Mouse (Mus musculus) ES-E14 (cell line): ENCODE measurements around the gene Macrod1. TPM values are rescaled to one million over a fixed set of nuclear protein-coding genes. Genes with fewer than 3 reads are reported as not detected.
A peak's percentile ranks its signal among the peaks of the same experiment; 100 is the strongest.

ENCODE experiments used
- DNase-seq: peaks from one replicate; pipeline ENCODE4 v3.0.0-alpha.2; 2013; ENCODE audit warnings: low read depth, low spot score
- H3K27ac ChIP-seq: 2 replicates; pipeline ENCODE4 v1.5.1; 2012; ENCODE audit warnings: low read depth, mild to moderate bottlenecking, low read length, moderate library complexity, mixed read lengths; ENCODE audit not compliant: poor library complexity, insufficient read depth, severe bottlenecking
- H3K36me3 ChIP-seq: 2 replicates; pipeline ENCODE4 v1.6.1; 2012; ENCODE audit warnings: mild to moderate bottlenecking, low read length, moderate library complexity, mixed read lengths; ENCODE audit not compliant: control insufficient read depth, poor library complexity, insufficient read depth, severe bottlenecking
- H3K4me1 ChIP-seq, 2 experiments: fragments of 150-350 bp in 1 of 2; sonication (generic) in 1 of 2; 2 replicates each; pipeline ENCODE4 v1.6.1; 2012; ENCODE audit warnings: low read length in 2 of 2, mild to moderate bottlenecking in 1 of 2, mixed read lengths in 1 of 2; ENCODE audit not compliant: control insufficient read depth in 2 of 2, insufficient read depth in 2 of 2, poor library complexity in 1 of 2
- H3K4me3 ChIP-seq, 2 experiments: fragments of 150-350 bp in 1 of 2; sonication (generic) in 1 of 2; 2 replicates each; pipeline ENCODE4 v1.5.1; 2012; ENCODE audit warnings: low read length in 2 of 2, low read depth in 1 of 2, mild to moderate bottlenecking in 1 of 2, mixed read lengths in 1 of 2; ENCODE audit not compliant: insufficient read depth in 1 of 2, poor library complexity in 1 of 2, severe bottlenecking in 1 of 2
- H3K9ac ChIP-seq: 2 replicates; pipeline ENCODE4 v1.6.1; 2012; ENCODE audit warnings: low read depth, mild to moderate bottlenecking, low read length, mixed read lengths; ENCODE audit not compliant: poor library complexity, insufficient read depth, severe bottlenecking
- H3K9me3 ChIP-seq: fragments of 150-350 bp; sonication (generic); 2 replicates; pipeline ENCODE4 v1.6.1; 2012; ENCODE audit warnings: low read depth, mild to moderate bottlenecking, low read length; ENCODE audit not compliant: control insufficient read depth, insufficient read depth
- CHD2 ChIP-seq: IDR thresholded peaks from 2 replicates; pipeline ENCODE4 v1.6.1; 2014; ENCODE audit warnings: mild to moderate bottlenecking, low read depth, low read length, inconsistent platforms
- HCFC1 ChIP-seq: IDR thresholded peaks from 2 replicates; pipeline ENCODE4 v1.6.1; 2012; ENCODE audit warnings: low read length, inconsistent platforms, borderline replicate concordance; ENCODE audit not compliant: insufficient read depth
- MAFK ChIP-seq: IDR thresholded peaks from 2 replicates; pipeline ENCODE4 v1.6.1; 2014; ENCODE audit warnings: mild to moderate bottlenecking, low read depth, low read length, inconsistent platforms; ENCODE audit not compliant: insufficient read depth
- ZC3H11A ChIP-seq: IDR thresholded peaks from 2 replicates; pipeline ENCODE4 v1.6.1; 2012; ENCODE audit warnings: low read depth, mild to moderate bottlenecking, inconsistent platforms, low read length, borderline replicate concordance
- ZNF384 ChIP-seq: IDR thresholded peaks from 2 replicates; pipeline ENCODE4 v1.6.1; 2012; ENCODE audit warnings: low read depth, low read length, inconsistent platforms
- in situ Hi-C, 2 experiments: fragments of 600-800 bp; cut with MboI; formaldehyde crosslinking; loops; one replicate each; pipeline ENCODE4 v1.15.1; 2025; ENCODE audit warnings: low sequenced_read_pairs in 2 of 2, inconsistent platforms in 1 of 2; ENCODE audit not compliant: unreplicated experiment in 2 of 2
- total RNA-seq: library from RNA; depleted of rRNA; stranded (reverse); fragments of 300-350 nt; gene quantifications from 2 replicates; pipeline ENCODE4 v1.2.3, GENCODE M21; 2012

The Macrod1 gene
- total RNA-seq, 1 experiment: 1.4 TPM

DNA sequence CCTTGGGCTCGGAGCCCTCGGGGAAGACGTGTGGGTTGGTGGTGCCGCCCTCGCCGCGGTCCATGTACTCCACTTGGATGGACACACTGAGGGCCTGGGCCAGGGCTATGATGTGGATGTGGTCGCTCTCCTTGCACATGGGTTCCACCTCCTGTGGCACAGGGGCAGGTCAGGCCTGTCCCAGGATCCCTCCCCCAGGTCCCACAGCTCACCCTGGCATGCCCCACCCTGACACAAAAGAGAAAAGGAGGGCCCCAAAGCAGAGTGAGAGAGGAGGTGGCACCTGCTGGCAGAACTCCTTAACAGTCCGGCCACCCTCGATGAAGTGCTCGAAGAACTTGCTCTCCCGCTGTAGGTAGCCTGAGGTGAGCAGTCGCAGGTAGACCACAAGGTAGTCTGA, 142.5 kb downstream of the Macrod1 start:
- TF ChIP-seq ZNF384 (no peak), CHD2 (no peak), ZC3H11A (no peak), HCFC1 (no peak), MAFK (no peak)
- in situ Hi-C loops: loop anchor here (10.0 kb wide), 1 partner anchor 134 kb away; no protein-coding TSS in a partner anchor

DNA sequence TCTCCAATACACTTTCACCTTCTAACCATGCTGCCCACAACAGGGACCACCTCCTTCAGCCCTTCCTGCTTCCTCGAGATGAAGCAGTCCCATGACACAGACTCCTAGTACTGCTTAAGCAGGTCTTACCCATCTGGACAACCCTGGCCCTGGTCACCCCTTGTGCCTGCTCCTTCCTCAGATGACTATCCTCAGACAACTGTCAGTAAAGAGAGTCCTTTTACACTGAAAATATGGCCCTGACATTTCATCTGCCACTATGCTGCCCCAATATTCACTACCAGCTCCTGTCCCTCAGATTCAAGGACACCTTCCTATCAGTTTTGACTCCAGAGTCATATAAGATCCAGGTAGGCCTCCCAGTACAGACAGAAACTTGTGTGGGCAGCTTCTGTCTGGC, 143.8 kb downstream of the Macrod1 start:
- H3K4me1 ChIP-seq: peaks cover 0 to 21% of the 10 kb centered on the region in 2 experiments; a peak in 2 of 4 replicates
- H3K27ac ChIP-seq: no peak overlapping the region
- H3K4me3 ChIP-seq: no peak overlapping the region
- DNase-seq: no peak
- no peak overlapping the region for H3K9ac ChIP-seq
- TF ChIP-seq ZNF384 (no peak), MAFK (no peak), ZC3H11A (no peak), CHD2 (no peak), HCFC1 (no peak)
- in situ Hi-C loops: no loop called here
- peaks cover 55% of the 10 kb centered on the region for H3K36me3 ChIP-seq
- H3K9me3 ChIP-seq: no peaks in the 10 kb centered on the region

More for the DNA sequence above, 142.5 kb downstream of the Macrod1 start:
- Histone ChIP-seq H3K4me1 (peaks cover 0 to 16% of the 10 kb centered on the region in 2 experiments; a peak in 2 of 4 replicates), H3K36me3 (peaks cover 53% of the 10 kb centered on the region), H3K9ac (no peak overlapping the region), H3K4me3 (no peak overlapping the region), H3K9me3 (no peaks in the 10 kb centered on the region), H3K27ac (no peak overlapping the region)
- no peak for DNase-seq

DNA sequence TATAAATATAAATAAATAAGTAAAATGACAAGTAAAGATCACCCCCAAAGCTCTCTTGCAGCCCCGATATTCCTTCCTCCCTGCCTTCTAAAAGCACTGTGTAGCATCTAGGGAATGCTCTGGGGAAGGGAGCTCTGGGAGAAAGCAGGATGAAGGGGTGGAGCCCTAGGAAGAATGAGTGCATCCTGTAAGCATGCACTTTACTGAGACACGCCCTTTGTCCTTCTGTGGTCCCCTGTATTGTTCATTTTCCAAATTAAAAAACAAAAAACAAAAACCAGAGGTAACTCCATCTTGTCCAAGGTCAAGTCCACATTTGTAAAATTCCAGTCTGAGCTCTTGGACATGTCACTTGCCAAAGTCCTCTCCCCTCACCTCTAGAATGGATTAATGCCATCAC, 148.3 kb downstream of the Macrod1 start:
- no peak for DNase-seq
- peaks cover 35% of the 10 kb centered on the region for H3K36me3 ChIP-seq
- TF ChIP-seq ZNF384 (no peak), MAFK (no peak), ZC3H11A (no peak), HCFC1 (no peak)
- H3K4me1 ChIP-seq: peaks cover 0 to 6% of the 10 kb centered on the region in 2 experiments; a peak in 2 of 4 replicates
- in situ Hi-C loops: no loop called here
- H3K9me3 ChIP-seq: no peaks in the 10 kb centered on the region
- no peak overlapping the region for H3K27ac ChIP-seq
- H3K4me3 ChIP-seq: peak overlapping the region; percentile 88 to 96; a peak in 3 of 4 replicates
- peak overlapping the region; percentile 99; the same call in 1 of the 2 replicates for H3K9ac ChIP-seq

DNA sequence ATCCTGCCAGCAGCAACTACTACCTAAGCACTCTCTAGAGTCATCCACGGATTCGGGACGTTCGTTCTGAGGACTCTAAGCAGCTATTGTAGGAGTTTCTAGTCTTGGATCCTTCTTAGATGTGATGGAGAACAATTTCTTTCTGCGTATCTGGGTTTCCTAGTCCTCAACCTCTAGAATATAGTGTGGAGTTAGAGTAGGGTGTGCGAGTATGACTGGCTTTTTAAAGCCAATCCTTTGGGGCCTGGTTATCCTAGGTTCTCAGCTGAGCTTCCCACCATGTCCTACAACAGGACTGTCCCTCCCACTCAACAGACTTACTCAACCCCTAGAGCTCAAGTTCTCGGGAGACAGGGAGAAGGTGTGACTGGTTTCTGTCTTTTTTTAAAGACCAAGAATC, 148.7 kb downstream of the Macrod1 start:
- Histone ChIP-seq H3K9ac (peak overlapping the region; percentile 99), H3K4me3 (peak overlapping the region; percentile 88 to 96), H3K9me3 (no peaks in the 10 kb centered on the region), H3K4me1 (peaks cover 0 to 6% of the 10 kb centered on the region in 2 experiments; a peak in 2 of 4 replicates), H3K27ac (peak overlapping the region; percentile 96; the same call in 1 of the 2 replicates), H3K36me3 (peaks cover 31% of the 10 kb centered on the region)
- TF ChIP-seq ZC3H11A: 0 out of 2 replicates have a peak, but pooled peaks have one; percentile 1
- no peak for TF ChIP-seq CHD2
- DNase-seq: no peak
- in situ Hi-C loops: no loop called here
